Mouse (Mus musculus): ENCODE data around the gene Dagla. TPM values are rescaled to one million over a fixed set of nuclear protein-coding genes. Genes with fewer than 3 reads are reported as not detected.

Gene Dagla
- polyA plus RNA-seq (2012; rRNA removed), result 1.7 and 1.8 TPM in 2 replicates

DNA sequence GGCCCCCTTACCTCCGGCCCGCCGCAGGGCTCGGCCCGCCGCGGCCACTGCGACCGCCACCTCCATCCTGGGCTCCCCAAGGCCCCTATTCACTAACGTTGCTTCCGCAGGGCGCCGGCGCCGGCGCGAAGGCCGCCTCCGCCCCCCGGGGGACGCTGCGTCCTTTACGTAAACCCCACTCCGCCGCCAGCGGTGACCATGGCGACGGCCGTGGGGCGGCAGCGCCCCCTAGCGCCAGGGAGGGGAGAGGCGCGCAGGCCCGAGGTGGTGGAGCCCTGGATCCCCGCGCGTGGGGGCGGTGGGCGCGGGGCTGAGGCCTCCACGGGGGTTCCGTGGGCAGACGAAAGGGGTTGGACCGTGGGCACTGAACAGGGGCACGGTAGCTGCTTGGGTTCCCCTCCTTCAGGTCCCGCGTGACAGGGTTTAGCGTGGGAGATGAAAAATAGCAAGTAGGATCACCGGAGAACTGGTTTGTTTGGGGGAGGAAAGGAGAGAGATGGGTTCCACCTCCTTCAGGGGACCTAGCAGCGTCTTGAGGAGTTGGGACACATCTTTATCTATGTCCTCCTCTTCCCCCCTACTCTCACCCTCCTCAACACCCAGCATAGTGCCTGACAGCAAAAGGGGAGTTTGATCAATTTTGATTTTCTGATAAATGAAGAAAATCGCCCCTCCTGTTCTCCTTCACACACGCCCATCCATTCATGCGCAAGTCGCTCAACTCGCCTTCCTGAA lies at the start of gene Dagla:
TSS of gene Dagla (minus strand) at position 68 of the 735 bp plus-strand sequence.
- H3K27me3 ChIP-seq (ENCODE audit: control insufficient read depth, insufficient read depth, low read length), result no peaks in the 10 kb centered on the region
- peaks cover 7% of the 10 kb centered on the region for H3K4me1 ChIP-seq (ENCODE audit: control insufficient read depth, insufficient read depth, low read length)
- H3K4me3 ChIP-seq (ENCODE audit: control insufficient read depth, low read depth, low read length), result peak within 1 kb of the TSS; percentile 81
- no peaks in the 10 kb centered on the region for H3K36me3 ChIP-seq (ENCODE audit: control insufficient read depth, insufficient read depth, low read length)
- TF ChIP-seq POLR2A (IDR thresholded peaks at IDR 0.05; ENCODE audit: control insufficient read depth, low read depth, low read length) (no peak), CTCF (IDR thresholded peaks at IDR 0.05; ENCODE audit: control insufficient read depth, insufficient read depth, insufficient replicate concordance, low read depth, low read length) (peak; percentile 99)
- H3K27ac ChIP-seq (ENCODE audit: control insufficient read depth, insufficient read depth, low read depth, low read length), result no peak within 1 kb of the TSS

DNA sequence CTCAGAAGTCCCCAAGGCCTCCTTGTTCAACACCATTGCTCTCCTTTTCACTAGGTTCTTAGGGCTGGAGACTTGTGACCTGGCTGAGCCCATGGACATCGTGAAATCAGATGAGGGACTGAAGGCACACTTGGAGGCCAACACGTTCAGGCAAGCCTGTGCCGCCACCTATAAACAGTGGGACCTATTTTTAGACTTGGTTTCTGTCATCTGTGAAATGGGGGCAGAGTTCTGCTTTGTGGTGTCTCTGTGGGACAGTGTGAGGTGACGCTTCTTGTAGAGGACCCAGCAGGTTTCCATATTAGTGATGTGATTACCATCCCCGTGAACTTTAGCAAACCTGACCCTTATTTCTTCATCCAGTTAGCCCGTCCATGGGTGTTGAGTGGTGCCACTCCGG lies 47.5 kb upstream of the Dagla start:
- no peak for TF ChIP-seq CTCF (IDR thresholded peaks at IDR 0.05; ENCODE audit: control insufficient read depth, insufficient read depth, insufficient replicate concordance, low read depth, low read length)
- TF ChIP-seq POLR2A (IDR thresholded peaks at IDR 0.05; ENCODE audit: control insufficient read depth, low read depth, low read length), result no peak
- Histone ChIP-seq H3K36me3 (ENCODE audit: control insufficient read depth, insufficient read depth, low read length) (no peaks in the 10 kb centered on the region), H3K27ac (ENCODE audit: control insufficient read depth, insufficient read depth, low read depth, low read length) (no peak overlapping the region), H3K4me3 (ENCODE audit: control insufficient read depth, low read depth, low read length) (no peak overlapping the region), H3K27me3 (ENCODE audit: control insufficient read depth, insufficient read depth, low read length) (no peaks in the 10 kb centered on the region), H3K4me1 (ENCODE audit: control insufficient read depth, insufficient read depth, low read length) (peaks cover 2% of the 10 kb centered on the region; the same call in 1 of the 2 replicates)

DNA sequence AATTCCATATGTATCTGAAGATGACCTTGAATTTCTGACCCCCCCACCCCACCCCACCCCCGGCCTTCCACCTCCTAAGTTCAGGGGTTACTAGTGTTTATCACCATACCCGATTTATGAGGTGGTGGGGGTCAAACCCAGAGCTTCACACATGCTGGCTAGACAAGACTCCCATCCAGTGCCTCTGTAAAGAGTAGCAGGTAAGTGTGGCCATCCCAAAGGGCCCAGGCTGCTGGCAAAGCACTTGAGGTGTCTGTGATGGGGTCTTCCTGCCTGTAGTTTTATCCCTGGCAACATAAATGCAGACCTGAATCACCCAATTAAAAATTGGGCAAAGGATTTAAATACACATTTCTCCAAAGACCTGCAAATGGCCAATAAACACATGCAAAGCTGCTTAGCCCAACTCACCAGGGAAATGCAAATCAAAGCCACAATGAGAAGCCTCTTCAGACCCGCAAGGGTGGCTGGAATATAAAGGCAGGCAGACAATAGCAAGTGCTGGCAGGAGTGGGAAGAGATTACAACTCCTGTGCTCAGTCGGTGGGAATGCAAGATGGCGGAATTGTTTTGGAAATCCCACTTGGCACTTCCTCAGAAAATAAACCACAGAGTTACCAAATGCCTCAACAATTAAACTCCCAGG lies 43.1 kb upstream of the Dagla start:
- TF ChIP-seq POLR2A (IDR thresholded peaks at IDR 0.05; ENCODE audit: control insufficient read depth, low read depth, low read length) (no peak), CTCF (IDR thresholded peaks at IDR 0.05; ENCODE audit: control insufficient read depth, insufficient read depth, insufficient replicate concordance, low read depth, low read length) (no peak)
- Histone ChIP-seq H3K27me3 (ENCODE audit: control insufficient read depth, insufficient read depth, low read length) (no peaks in the 10 kb centered on the region), H3K27ac (ENCODE audit: control insufficient read depth, insufficient read depth, low read depth, low read length) (no peak overlapping the region), H3K36me3 (ENCODE audit: control insufficient read depth, insufficient read depth, low read length) (no peaks in the 10 kb centered on the region), H3K4me1 (ENCODE audit: control insufficient read depth, insufficient read depth, low read length) (no peaks in the 10 kb centered on the region; the same call in 1 of the 2 replicates), H3K4me3 (ENCODE audit: control insufficient read depth, low read depth, low read length) (no peak overlapping the region)

DNA sequence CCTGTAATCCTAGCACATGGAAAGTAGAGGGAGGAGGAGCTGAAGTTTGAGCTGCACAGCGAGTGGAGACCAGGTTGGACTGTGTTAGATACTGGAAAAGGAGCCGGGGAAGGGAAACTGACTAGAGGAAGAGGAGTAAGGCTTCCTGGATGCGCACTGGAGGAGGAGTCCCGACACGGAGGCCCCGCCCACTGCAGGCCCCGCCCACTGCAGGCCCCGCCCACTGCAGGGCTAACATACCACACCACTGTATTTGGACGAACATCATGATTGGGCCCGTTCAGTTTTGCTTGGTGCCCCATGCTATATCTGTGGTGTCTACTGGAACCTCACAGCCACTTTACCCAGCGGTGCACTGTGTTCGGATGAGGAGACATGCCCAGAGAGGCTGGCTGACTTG lies 41.0 kb upstream of the Dagla start:
- peaks cover 6% of the 10 kb centered on the region; the same call in 1 of the 2 replicates for H3K4me1 ChIP-seq (ENCODE audit: control insufficient read depth, insufficient read depth, low read length)
- TF ChIP-seq POLR2A (IDR thresholded peaks at IDR 0.05; ENCODE audit: control insufficient read depth, low read depth, low read length) (no peak), CTCF (IDR thresholded peaks at IDR 0.05; ENCODE audit: control insufficient read depth, insufficient read depth, insufficient replicate concordance, low read depth, low read length) (no peak)
- H3K27me3 ChIP-seq (ENCODE audit: control insufficient read depth, insufficient read depth, low read length), result no peaks in the 10 kb centered on the region

DNA sequence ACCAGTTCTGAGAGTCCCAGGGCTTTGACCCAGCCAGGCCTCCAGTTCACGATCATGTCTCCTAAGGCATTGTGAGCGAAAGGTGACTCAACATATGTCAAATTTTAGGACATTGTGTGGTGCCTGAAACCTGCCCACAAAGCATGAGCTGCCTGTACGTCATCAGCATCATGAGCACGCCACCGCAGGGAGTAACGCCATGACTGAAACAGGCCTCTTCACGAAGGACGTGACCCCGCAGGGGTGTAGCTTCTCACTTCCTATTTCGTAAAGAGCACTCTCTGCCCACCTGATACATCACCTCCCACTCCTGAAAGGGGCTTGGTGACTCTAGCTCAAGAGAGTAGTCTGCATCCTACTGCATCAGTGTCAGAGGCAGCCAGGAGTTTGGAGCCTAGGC lies 39.2 kb upstream of the Dagla start:
- no peak for TF ChIP-seq POLR2A (IDR thresholded peaks at IDR 0.05; ENCODE audit: control insufficient read depth, low read depth, low read length)
- TF ChIP-seq CTCF (IDR thresholded peaks at IDR 0.05; ENCODE audit: control insufficient read depth, insufficient read depth, insufficient replicate concordance, low read depth, low read length), result no peak
- no peaks in the 10 kb centered on the region for H3K36me3 ChIP-seq (ENCODE audit: control insufficient read depth, insufficient read depth, low read length)
- H3K4me1 ChIP-seq (ENCODE audit: control insufficient read depth, insufficient read depth, low read length), result peaks cover 6% of the 10 kb centered on the region; the same call in 1 of the 2 replicates
- no peak overlapping the region for H3K4me3 ChIP-seq (ENCODE audit: control insufficient read depth, low read depth, low read length)
- H3K27ac ChIP-seq (ENCODE audit: control insufficient read depth, insufficient read depth, low read depth, low read length), result no peak overlapping the region
- H3K27me3 ChIP-seq (ENCODE audit: control insufficient read depth, insufficient read depth, low read length), result no peaks in the 10 kb centered on the region

More for the DNA sequence above, 41.0 kb upstream of the Dagla start:
- Histone ChIP-seq H3K4me3 (ENCODE audit: control insufficient read depth, low read depth, low read length) (no peak overlapping the region), H3K36me3 (ENCODE audit: control insufficient read depth, insufficient read depth, low read length) (no peaks in the 10 kb centered on the region), H3K27ac (ENCODE audit: control insufficient read depth, insufficient read depth, low read depth, low read length) (no peak overlapping the region)

DNA sequence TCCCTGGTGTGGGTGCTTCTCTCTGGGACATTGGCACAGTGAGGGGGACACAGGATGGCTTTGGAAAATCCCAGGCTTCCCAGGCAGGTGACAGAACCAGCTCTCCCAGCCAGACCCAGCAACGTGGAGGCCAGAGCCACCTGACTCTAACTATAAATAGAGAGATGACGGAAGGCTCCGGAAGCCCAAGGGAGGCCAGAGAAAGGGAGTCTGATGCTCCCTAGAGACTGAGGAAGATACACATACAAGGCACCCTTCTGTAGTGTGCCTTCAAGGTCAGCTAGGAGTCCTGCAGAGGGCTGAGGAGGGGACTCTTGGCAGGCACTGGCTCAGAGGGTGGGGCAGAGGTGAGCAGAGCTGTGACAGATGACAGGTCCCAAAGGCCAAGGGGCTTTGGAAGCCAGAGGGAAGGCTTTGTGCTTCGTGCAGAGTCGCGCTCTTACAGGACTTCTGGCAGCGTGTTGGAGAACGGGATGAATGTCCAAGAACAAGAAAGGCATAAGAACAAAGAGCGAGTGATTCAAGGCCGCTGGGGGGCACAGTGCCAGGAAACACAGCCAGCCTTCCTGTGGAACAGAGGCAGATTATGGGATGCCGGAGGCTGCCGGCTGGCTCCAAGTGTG lies 37.3 kb upstream of the Dagla start:
- no peaks in the 10 kb centered on the region for H3K36me3 ChIP-seq (ENCODE audit: control insufficient read depth, insufficient read depth, low read length)
- H3K27ac ChIP-seq (ENCODE audit: control insufficient read depth, insufficient read depth, low read depth, low read length), result peak overlapping the region; percentile 12
- TF ChIP-seq CTCF (IDR thresholded peaks at IDR 0.05; ENCODE audit: control insufficient read depth, insufficient read depth, insufficient replicate concordance, low read depth, low read length), result no peak
- peak; percentile 25; the same call in 1 of the 2 replicates for TF ChIP-seq POLR2A (IDR thresholded peaks at IDR 0.05; ENCODE audit: control insufficient read depth, low read depth, low read length)
- no peak overlapping the region for H3K4me3 ChIP-seq (ENCODE audit: control insufficient read depth, low read depth, low read length)
- no peaks in the 10 kb centered on the region for H3K27me3 ChIP-seq (ENCODE audit: control insufficient read depth, insufficient read depth, low read length)
- peaks cover 6% of the 10 kb centered on the region; the same call in 1 of the 2 replicates for H3K4me1 ChIP-seq (ENCODE audit: control insufficient read depth, insufficient read depth, low read length)

DNA sequence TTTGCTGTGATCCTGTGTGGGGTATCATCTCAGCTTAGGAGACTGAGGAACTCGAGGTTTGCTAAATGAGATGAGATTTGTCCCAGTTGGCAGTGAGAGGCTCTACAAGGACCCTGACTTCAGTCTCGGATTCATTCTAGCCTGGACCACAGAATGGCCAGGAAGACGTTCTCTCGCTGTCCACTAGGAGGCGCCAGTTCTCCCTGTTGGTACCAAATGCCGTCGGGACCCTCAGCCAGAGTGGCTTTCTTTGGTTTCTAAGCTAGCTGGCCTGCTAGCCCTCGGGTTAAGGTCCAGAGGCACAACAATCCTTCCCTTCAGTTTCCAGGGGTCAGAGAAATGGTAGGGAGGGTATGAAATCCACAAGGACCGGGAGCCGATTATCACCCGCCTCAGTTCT lies 36.5 kb upstream of the Dagla start:
- peaks cover 6% of the 10 kb centered on the region; the same call in 1 of the 2 replicates for H3K4me1 ChIP-seq (ENCODE audit: control insufficient read depth, insufficient read depth, low read length)
- H3K27me3 ChIP-seq (ENCODE audit: control insufficient read depth, insufficient read depth, low read length), result no peaks in the 10 kb centered on the region
- no peak for TF ChIP-seq POLR2A (IDR thresholded peaks at IDR 0.05; ENCODE audit: control insufficient read depth, low read depth, low read length)
- TF ChIP-seq CTCF (IDR thresholded peaks at IDR 0.05; ENCODE audit: control insufficient read depth, insufficient read depth, insufficient replicate concordance, low read depth, low read length), result peak; percentile 98
- H3K36me3 ChIP-seq (ENCODE audit: control insufficient read depth, insufficient read depth, low read length), result no peaks in the 10 kb centered on the region
- no peak overlapping the region for H3K27ac ChIP-seq (ENCODE audit: control insufficient read depth, insufficient read depth, low read depth, low read length)
- no peak overlapping the region for H3K4me3 ChIP-seq (ENCODE audit: control insufficient read depth, low read depth, low read length)

Data from testis, adult 2 months (tissue).